ENCODE assay signal across 9 mouse cellular contexts in genomic region chr9:14612588-14612987, GRCm38 (mm10). TPM values are rescaled to one million over a fixed set of nuclear protein-coding genes. Genes with fewer than 3 reads are reported as not detected.
DNase-seq lines count a peak whose midpoint lies in the region; ATAC-seq and TF ChIP-seq lines count a peak whose summit lies in the region.
"Had no signal": no experiment of that assay in that cellular context is flagged by ENCODE, and none has a peak within 500 bp of the region (broad histone marks: within the 10 kb centered on the region; RNA-seq: fewer than 3 reads in every experiment).

No protein-coding gene starts in this region.

- H3K9me3 ChIP-seq in heart, embryonic 10.5 days = no peaks in the 10 kb centered on the region
- H3K9me3 ChIP-seq in forebrain, postnatal 0 days (ENCODE audit: low read length) = no peaks in the 10 kb centered on the region
- H3K9me3 ChIP-seq in liver, embryonic 13.5 days (replicated peaks) = no peaks in the 10 kb centered on the region

- H3K4me3 ChIP-seq in heart, embryonic 10.5 days = peak overlapping the region; percentile 77
- H3K4me3 ChIP-seq in C2C12 (ENCODE audit: insufficient read depth, poor library complexity, severe bottlenecking) = no peak overlapping the region
- peak overlapping the region; percentile 9 for H3K4me3 ChIP-seq in forebrain, postnatal 0 days (ENCODE audit: low read depth, low read length)
- H3K4me3 ChIP-seq in liver, embryonic 13.5 days (replicated peaks) = peak overlapping the region; percentile 59; the same call in 1 of the 2 replicates

- no peak for TF ChIP-seq CTCF in C2C12 (IDR thresholded peaks at IDR 0.05; ENCODE audit: control insufficient read depth, insufficient read depth, insufficient read length)
- TF ChIP-seq CTCF in forebrain, postnatal 0 days (IDR thresholded peaks at IDR 0.05; ENCODE audit: low read depth) = no peak

- no peak for ATAC-seq in forebrain, postnatal 0 days
- no peak for ATAC-seq in liver, embryonic 13.5 days (ENCODE audit: low read depth)

- no peak for DNase-seq in heart, embryonic 10.5 days (ENCODE audit: low spot score)
- no peak for DNase-seq in heart, postnatal 10 days
- DNase-seq in forebrain, postnatal 0 days = no peak
- no peak for DNase-seq in liver, embryonic 13.5 days
- DNase-seq in left cerebral cortex, adult 8-10 months (ENCODE audit: low spot score in 2 of 2) = no peak
- DNase-seq in thymus, postnatal 4 days = no peak
- no peak for DNase-seq in gastrocnemius, postnatal 25 days

- H3K9ac ChIP-seq in forebrain, postnatal 0 days = peak overlapping the region; percentile 18; the same call in 1 of the 2 replicates
- H3K9ac ChIP-seq in liver, embryonic 13.5 days = no peak overlapping the region

- peaks cover 56% of the 10 kb centered on the region for H3K79me3 ChIP-seq in C2C12 (ENCODE audit: low read depth)

- H3K27ac ChIP-seq in heart, embryonic 10.5 days = peak overlapping the region; percentile 95
- no peak overlapping the region for H3K27ac ChIP-seq in forebrain, postnatal 0 days (ENCODE audit: low read depth, low read length)
- no peak overlapping the region for H3K27ac ChIP-seq in liver, embryonic 13.5 days

- intact Hi-C loops in heart, postnatal 10 days (cut with DNase I) = loop anchor here (5.0 kb wide), 1 partner anchor 90 kb away; no protein-coding TSS in a partner anchor

- no peaks in the 10 kb centered on the region for H3K36me3 ChIP-seq in heart, embryonic 10.5 days
- no peaks in the 10 kb centered on the region for H3K36me3 ChIP-seq in C2C12 (ENCODE audit: control insufficient read depth, insufficient read depth)
- no peaks in the 10 kb centered on the region for H3K36me3 ChIP-seq in forebrain, postnatal 0 days (ENCODE audit: insufficient read depth)
- H3K36me3 ChIP-seq in liver, embryonic 13.5 days = no peaks in the 10 kb centered on the region

- peaks cover 70% of the 10 kb centered on the region for H3K79me2 ChIP-seq in C2C12 (ENCODE audit: control insufficient read depth, insufficient read depth)

- H3K4me1 ChIP-seq in heart, embryonic 10.5 days = peaks cover 65% of the 10 kb centered on the region
- peaks cover 31% of the 10 kb centered on the region for H3K4me1 ChIP-seq in forebrain, postnatal 0 days (ENCODE audit: insufficient read depth)
- H3K4me1 ChIP-seq in liver, embryonic 13.5 days (replicated peaks) = peaks cover 13% of the 10 kb centered on the region; the same call in 1 of the 2 replicates

- no peaks in the 10 kb centered on the region for H3K27me3 ChIP-seq in heart, embryonic 10.5 days (ENCODE audit: insufficient read depth, poor library complexity, severe bottlenecking)
- no peaks in the 10 kb centered on the region for H3K27me3 ChIP-seq in C2C12 (ENCODE audit: control insufficient read depth, insufficient read depth, insufficient read length)
- no peaks in the 10 kb centered on the region for H3K27me3 ChIP-seq in forebrain, postnatal 0 days (ENCODE audit: insufficient read depth, low read length)
- H3K27me3 ChIP-seq in liver, embryonic 13.5 days = peaks cover 51% of the 10 kb centered on the region

- H3K4me2 ChIP-seq in forebrain, postnatal 0 days (ENCODE audit: low read depth) = peak overlapping the region; percentile 89
- H3K4me2 ChIP-seq in liver, embryonic 13.5 days = peak overlapping the region; percentile 56

- peak overlapping the region; percentile 24 for H3ac ChIP-seq in C2C12 (ENCODE audit: control insufficient read depth, insufficient read length, low read depth)

TF ChIP-seq in C2C12, 6 proteins besides CTCF, POLR2A, EP300 and RAD21:
- TF ChIP-seq MAX (IDR thresholded peaks at IDR 0.05) (no peak), USF1 (IDR thresholded peaks at IDR 0.05; ENCODE audit: low read depth) (no peak), MYOD1 (IDR thresholded peaks at IDR 0.05; ENCODE audit: control insufficient read depth, insufficient read length, low read depth) (no peak), FOSL1 (IDR thresholded peaks at IDR 0.05; ENCODE audit: insufficient read depth, low read length, poor library complexity, severe bottlenecking) (no peak), MYOG (IDR thresholded peaks at IDR 0.05; ENCODE audit: control insufficient read depth, extremely low read depth, insufficient read length) (no peak)

RNA-seq across cellular contexts. Expression of gene Amotl1, which starts 32.3 kb away (rescaled TPM):
- polyA plus RNA-seq in heart, embryonic 10.5 days (2016; fragmentation: Nextera tagmentation; extraction: Ambion mirVana) = 16.8 and 18.6 TPM in 2 replicates
- total RNA-seq in heart, postnatal 10 days (2021) = 10 to 100 TPM; 62.2 to 65.4 TPM
- 17.3 TPM for polyA plus RNA-seq in C2C12 (2012; fragmentation: generic; extraction: Trizol)
- total RNA-seq in forebrain, postnatal 0 days (2014; rRNA removed) = 21.8 and 31.4 TPM in 2 replicates
- polyA plus RNA-seq in forebrain, postnatal 0 days (2015; fragmentation: Nextera tagmentation; extraction: Ambion mirVana) = 3.1 and 5.2 TPM in 2 replicates
- polyA plus RNA-seq in liver, embryonic 13.5 days (2015; fragmentation: Nextera tagmentation; extraction: Ambion mirVana) = 1.6 and 1.8 TPM in 2 replicates
- total RNA-seq in left cerebral cortex, adult 8-10 months (2022) = 10 to 100 TPM; 19.7 to 25.3 (median 21.9) TPM
- total RNA-seq in gastrocnemius, postnatal 25 days (2021) = 100 to 1,000 TPM; 221 to 341 TPM
- total RNA-seq: megakaryocyte-erythroid progenitor cell, adult 5-6 weeks had no signal
